Mouse (Mus musculus): ENCODE results near the gene Sowaha. TPM values are rescaled to one million over a fixed set of nuclear protein-coding genes. Genes with fewer than 3 reads are reported as not detected.

Gene Sowaha
- polyA plus RNA-seq, 1 experiment from 2014 or later: 0.31 TPM

GRCm38 (mm10) chr11:53463551-53464424 lies 16.3 kb downstream of the Sowaha start:
- H3K4me3 ChIP-seq (ENCODE audit: low read length): peak overlapping the region; percentile 55
- ATAC-seq: 0 out of 2 replicates have a peak, but pooled peaks have one; percentile 37
- 8% methylated on average over 55 of the region's 55 CpGs for WGBS
- H3K9ac ChIP-seq (ENCODE audit: low read depth, low read length): peak overlapping the region; percentile 59
- peaks cover 44% of the 10 kb centered on the region for H3K27me3 ChIP-seq (replicated peaks; ENCODE audit: control insufficient read depth, insufficient read depth, low read length)
- H3K27ac ChIP-seq (ENCODE audit: low read length): no peak overlapping the region
- no peaks in the 10 kb centered on the region for H3K9me3 ChIP-seq (ENCODE audit: control insufficient read depth, low read length)
- H3K36me3 ChIP-seq (ENCODE audit: control insufficient read depth, insufficient read depth, low read length): no peaks in the 10 kb centered on the region
- H3K4me1 ChIP-seq (ENCODE audit: control insufficient read depth, insufficient read depth, low read length): peaks cover 16% of the 10 kb centered on the region
- peak overlapping the region; percentile 94 for H3K4me2 ChIP-seq (ENCODE audit: low read depth, low read length)

GRCm38 (mm10) chr11:53461727-53462126 lies 18.3 kb downstream of the Sowaha start:
- no peak overlapping the region for H3K9ac ChIP-seq (ENCODE audit: low read depth, low read length)
- no peak overlapping the region for H3K4me2 ChIP-seq (ENCODE audit: low read depth, low read length)
- peaks cover 44% of the 10 kb centered on the region for H3K27me3 ChIP-seq (replicated peaks; ENCODE audit: control insufficient read depth, insufficient read depth, low read length)
- no peak overlapping the region for H3K27ac ChIP-seq (ENCODE audit: low read length)
- H3K9me3 ChIP-seq (ENCODE audit: control insufficient read depth, low read length): no peaks in the 10 kb centered on the region
- no peak for ATAC-seq
- WGBS: 30% methylated on average over 5 of the region's 5 CpGs
- no peaks in the 10 kb centered on the region for H3K36me3 ChIP-seq (ENCODE audit: control insufficient read depth, insufficient read depth, low read length)
- H3K4me3 ChIP-seq (ENCODE audit: low read length): no peak overlapping the region
- peaks cover 16% of the 10 kb centered on the region for H3K4me1 ChIP-seq (ENCODE audit: control insufficient read depth, insufficient read depth, low read length)

- H3K27ac ChIP-seq (ENCODE audit: low read length): no peak overlapping the region
- H3K9me3 ChIP-seq (ENCODE audit: control insufficient read depth, low read length): no peaks in the 10 kb centered on the region
- H3K36me3 ChIP-seq (ENCODE audit: control insufficient read depth, insufficient read depth, low read length): no peaks in the 10 kb centered on the region
- H3K9ac ChIP-seq (ENCODE audit: low read depth, low read length): no peak overlapping the region
- H3K4me1 ChIP-seq (ENCODE audit: control insufficient read depth, insufficient read depth, low read length): peaks cover 11% of the 10 kb centered on the region
- H3K4me2 ChIP-seq (ENCODE audit: low read depth, low read length): no peak overlapping the region
- ATAC-seq: no peak
- 82% methylated on average over 3 of the region's 3 CpGs for WGBS
- peaks cover 37% of the 10 kb centered on the region for H3K27me3 ChIP-seq (replicated peaks; ENCODE audit: control insufficient read depth, insufficient read depth, low read length)
- H3K4me3 ChIP-seq (ENCODE audit: low read length): no peak overlapping the region
These were observed 19.9 kb downstream of the Sowaha start for GRCm38 (mm10) chr11:53460192-53460591.

- no peak for ATAC-seq
- no peak overlapping the region for H3K27ac ChIP-seq (ENCODE audit: low read length)
- H3K4me1 ChIP-seq (ENCODE audit: control insufficient read depth, insufficient read depth, low read length): peaks cover 10% of the 10 kb centered on the region
- H3K4me3 ChIP-seq (ENCODE audit: low read length): no peak overlapping the region
- 60% methylated on average over 3 of the region's 3 CpGs for WGBS
- H3K4me2 ChIP-seq (ENCODE audit: low read depth, low read length): no peak overlapping the region
- H3K36me3 ChIP-seq (ENCODE audit: control insufficient read depth, insufficient read depth, low read length): no peaks in the 10 kb centered on the region
- H3K9ac ChIP-seq (ENCODE audit: low read depth, low read length): no peak overlapping the region
- H3K27me3 ChIP-seq (replicated peaks; ENCODE audit: control insufficient read depth, insufficient read depth, low read length): peaks cover 26% of the 10 kb centered on the region
- H3K9me3 ChIP-seq (ENCODE audit: control insufficient read depth, low read length): no peaks in the 10 kb centered on the region
These were observed 21.1 kb downstream of the Sowaha start for GRCm38 (mm10) chr11:53458996-53459395.

GRCm38 (mm10) chr11:53457372-53457954 lies 22.6 kb downstream of the Sowaha start:
- H3K4me3 ChIP-seq (ENCODE audit: low read length): peak overlapping the region; percentile 63
- H3K27me3 ChIP-seq (replicated peaks; ENCODE audit: control insufficient read depth, insufficient read depth, low read length): peaks cover 10% of the 10 kb centered on the region
- H3K27ac ChIP-seq (ENCODE audit: low read length): no peak overlapping the region
- peak overlapping the region; percentile 91 for H3K4me2 ChIP-seq (ENCODE audit: low read depth, low read length)
- H3K9me3 ChIP-seq (ENCODE audit: control insufficient read depth, low read length): no peaks in the 10 kb centered on the region
- ATAC-seq: peak; percentile 29
- peak overlapping the region; percentile 77 for H3K9ac ChIP-seq (ENCODE audit: low read depth, low read length)
- H3K4me1 ChIP-seq (ENCODE audit: control insufficient read depth, insufficient read depth, low read length): no peaks in the 10 kb centered on the region
- H3K36me3 ChIP-seq (ENCODE audit: control insufficient read depth, insufficient read depth, low read length): no peaks in the 10 kb centered on the region
- 10% methylated on average over 29 of the region's 29 CpGs for WGBS

- no peak within 1 kb of the TSS for H3K27ac ChIP-seq (ENCODE audit: low read length)
- WGBS: 3% methylated on average over 42 of the region's 42 CpGs
These were observed 23.4 kb downstream of the Sowaha start, which contains the start of the genes Gm10447 and Shroom1 for GRCm38 (mm10) chr11:53456474-53457371. Gm10447 (minus strand) TSS chr11:53457110. Shroom1 (plus strand) TSS chr11:53457205.

GRCm38 (mm10) chr11:53453031-53453430 lies 27.0 kb downstream of the Sowaha start:
- Histone ChIP-seq H3K27ac (ENCODE audit: low read length) (no peak overlapping the region), H3K4me3 (ENCODE audit: low read length) (no peak overlapping the region), H3K4me2 (ENCODE audit: low read depth, low read length) (no peak overlapping the region), H3K9ac (ENCODE audit: low read depth, low read length) (no peak overlapping the region), H3K36me3 (ENCODE audit: control insufficient read depth, insufficient read depth, low read length) (no peaks in the 10 kb centered on the region), H3K27me3 (replicated peaks; ENCODE audit: control insufficient read depth, insufficient read depth, low read length) (no peaks in the 10 kb centered on the region), H3K4me1 (ENCODE audit: control insufficient read depth, insufficient read depth, low read length) (peaks cover 14% of the 10 kb centered on the region), H3K9me3 (ENCODE audit: control insufficient read depth, low read length) (no peaks in the 10 kb centered on the region)
- 80% methylated on average over 5 of the region's 5 CpGs for WGBS
- no peak for ATAC-seq

More at GRCm38 (mm10) chr11:53456474-53457371, 23.4 kb downstream of the Sowaha start, which contains the start of the genes Gm10447 and Shroom1:
- Histone ChIP-seq H3K9ac (ENCODE audit: low read depth, low read length) (peak within 1 kb of the TSS; percentile 77), H3K36me3 (ENCODE audit: control insufficient read depth, insufficient read depth, low read length) (no peaks in the 10 kb centered on the region), H3K4me1 (ENCODE audit: control insufficient read depth, insufficient read depth, low read length) (no peaks in the 10 kb centered on the region), H3K27me3 (replicated peaks; ENCODE audit: control insufficient read depth, insufficient read depth, low read length) (peaks cover 4% of the 10 kb centered on the region; the same call in 1 of the 2 replicates), H3K4me2 (ENCODE audit: low read depth, low read length) (peak within 1 kb of the TSS; percentile 91), H3K9me3 (ENCODE audit: control insufficient read depth, low read length) (no peaks in the 10 kb centered on the region), H3K4me3 (ENCODE audit: low read length) (peak within 1 kb of the TSS; percentile 63)
- ATAC-seq: peak; percentile 89

- ATAC-seq: no peak
- Histone ChIP-seq H3K9me3 (ENCODE audit: control insufficient read depth, low read length) (no peaks in the 10 kb centered on the region), H3K36me3 (ENCODE audit: control insufficient read depth, insufficient read depth, low read length) (no peaks in the 10 kb centered on the region), H3K27ac (ENCODE audit: low read length) (no peak overlapping the region), H3K4me3 (ENCODE audit: low read length) (no peak overlapping the region), H3K4me2 (ENCODE audit: low read depth, low read length) (no peak overlapping the region), H3K9ac (ENCODE audit: low read depth, low read length) (no peak overlapping the region), H3K27me3 (replicated peaks; ENCODE audit: control insufficient read depth, insufficient read depth, low read length) (no peaks in the 10 kb centered on the region), H3K4me1 (ENCODE audit: control insufficient read depth, insufficient read depth, low read length) (peaks cover 14% of the 10 kb centered on the region)
- WGBS: 95% methylated on average over 9 of the region's 9 CpGs
These were observed 27.7 kb downstream of the Sowaha start for GRCm38 (mm10) chr11:53452396-53452795.

GRCm38 (mm10) chr11:53451361-53451760 lies 28.7 kb downstream of the Sowaha start:
- H3K36me3 ChIP-seq (ENCODE audit: control insufficient read depth, insufficient read depth, low read length): no peaks in the 10 kb centered on the region
- ATAC-seq: peak; percentile 65
- 32% methylated on average over 2 of the region's 2 CpGs for WGBS
- H3K4me3 ChIP-seq (ENCODE audit: low read length): no peak overlapping the region
- no peak overlapping the region for H3K9ac ChIP-seq (ENCODE audit: low read depth, low read length)
- H3K27me3 ChIP-seq (replicated peaks; ENCODE audit: control insufficient read depth, insufficient read depth, low read length): no peaks in the 10 kb centered on the region
- peaks cover 14% of the 10 kb centered on the region for H3K4me1 ChIP-seq (ENCODE audit: control insufficient read depth, insufficient read depth, low read length)
- no peak overlapping the region for H3K4me2 ChIP-seq (ENCODE audit: low read depth, low read length)
- H3K27ac ChIP-seq (ENCODE audit: low read length): peak overlapping the region; percentile 77
- H3K9me3 ChIP-seq (ENCODE audit: control insufficient read depth, low read length): no peaks in the 10 kb centered on the region

All from intestine, embryonic 16.5 days (tissue).